Mouse (Mus musculus): ENCODE data around the gene Dcaf11. TPM values are rescaled to one million over a fixed set of nuclear protein-coding genes. Genes with fewer than 3 reads are reported as not detected.

Gene Dcaf11
- polyA plus RNA-seq, 1 experiment from 2014 or later = 85.1 TPM

DNA sequence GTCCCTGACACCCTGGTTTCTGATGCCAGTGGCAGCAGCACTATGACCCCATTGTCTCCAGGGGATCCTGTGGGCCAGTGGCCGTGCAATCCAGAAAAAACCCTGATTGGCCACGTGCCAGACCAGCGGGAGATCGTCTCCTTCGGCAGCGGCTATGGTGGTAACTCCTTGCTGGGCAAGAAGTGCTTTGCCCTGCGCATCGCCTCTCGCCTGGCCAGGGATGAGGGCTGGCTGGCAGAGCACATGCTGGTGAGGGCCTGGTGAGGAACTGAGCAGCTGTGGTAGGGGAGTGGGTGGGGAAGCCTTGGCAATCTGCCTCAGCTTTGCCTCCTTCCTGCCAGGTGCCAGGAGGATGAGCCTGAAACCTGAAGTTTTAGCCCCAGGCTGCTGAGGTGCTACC lies 15.5 kb upstream of the Dcaf11 start:
- H3K4me2 ChIP-seq (ENCODE audit: low read depth) = no peak overlapping the region
- H3K9ac ChIP-seq (ENCODE audit: low read length) = no peak overlapping the region
- no peak overlapping the region for H3K27ac ChIP-seq (ENCODE audit: low read depth, low read length)
- H3K27me3 ChIP-seq (ENCODE audit: control insufficient read depth, insufficient read depth, low read length) = no peaks in the 10 kb centered on the region
- H3K4me1 ChIP-seq (ENCODE audit: control insufficient read depth, insufficient read depth, low read length) = 0 out of 2 replicates have a peak, but pooled peaks cover 6% of the 10 kb centered on the region
- no peak overlapping the region for H3K4me3 ChIP-seq (ENCODE audit: low read depth, low read length)
- no peaks in the 10 kb centered on the region for H3K36me3 ChIP-seq (ENCODE audit: control insufficient read depth, insufficient read depth, low read length)
- WGBS = 90% methylated on average over 9 of the region's 9 CpGs
- DNase-seq (ENCODE audit: low spot score) = no peak
- no peak for ATAC-seq (ENCODE audit: insufficient read depth, low FRiP score, low TSS enrichment)
- H3K9me3 ChIP-seq (ENCODE audit: control insufficient read depth, low read length) = no peaks in the 10 kb centered on the region

DNA sequence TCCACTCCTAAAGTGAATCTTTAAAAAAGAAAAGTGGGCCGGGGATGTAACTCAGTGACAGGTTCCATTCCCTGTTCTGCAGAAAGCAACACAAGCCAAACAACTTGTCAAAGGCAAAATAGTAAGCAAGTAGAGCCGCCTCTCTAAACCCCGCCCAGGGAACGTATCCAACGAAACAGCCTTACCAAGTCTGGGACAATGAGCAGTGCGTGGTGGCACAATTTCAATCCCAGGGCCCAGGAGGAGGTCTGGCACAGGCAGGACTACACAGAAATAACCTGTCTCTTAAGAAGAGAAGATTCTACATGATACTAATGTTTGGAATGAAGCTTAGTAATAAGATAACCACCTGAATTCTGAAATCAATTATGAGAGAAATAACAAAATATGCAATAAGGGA lies 9.6 kb upstream of the Dcaf11 start:
- Histone ChIP-seq H3K4me2 (ENCODE audit: low read depth) (no peak overlapping the region), H3K9me3 (ENCODE audit: control insufficient read depth, low read length) (no peaks in the 10 kb centered on the region), H3K27me3 (ENCODE audit: control insufficient read depth, insufficient read depth, low read length) (no peaks in the 10 kb centered on the region), H3K36me3 (ENCODE audit: control insufficient read depth, insufficient read depth, low read length) (no peaks in the 10 kb centered on the region), H3K27ac (ENCODE audit: low read depth, low read length) (no peak overlapping the region), H3K4me1 (ENCODE audit: control insufficient read depth, insufficient read depth, low read length) (no peaks in the 10 kb centered on the region), H3K9ac (ENCODE audit: low read length) (no peak overlapping the region), H3K4me3 (ENCODE audit: low read depth, low read length) (no peak overlapping the region)
- WGBS = 86% methylated on average over 6 of the region's 6 CpGs
- DNase-seq (ENCODE audit: low spot score) (no peak), ATAC-seq (ENCODE audit: insufficient read depth, low FRiP score, low TSS enrichment) (no peak)

DNA sequence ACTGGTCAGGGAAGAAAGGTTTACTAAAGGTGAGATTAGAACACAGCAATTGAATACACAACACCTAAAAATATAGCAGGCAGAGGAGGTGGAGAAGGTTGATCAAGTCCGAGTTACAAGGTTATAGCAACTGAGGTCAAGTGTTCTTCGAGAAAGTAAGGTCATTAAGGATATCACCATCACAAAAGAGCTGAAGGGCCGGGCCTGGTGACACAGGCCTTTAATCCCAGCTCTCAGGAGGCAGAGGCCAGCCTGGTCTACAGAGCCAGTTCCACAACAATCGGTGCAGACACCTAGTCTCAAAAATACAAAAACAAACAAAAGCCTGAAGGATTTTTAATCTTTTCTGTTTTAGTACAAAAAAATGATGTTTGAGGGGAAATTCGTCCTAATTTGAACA lies 8.5 kb upstream of the Dcaf11 start:
- Histone ChIP-seq H3K9me3 (ENCODE audit: control insufficient read depth, low read length) (no peaks in the 10 kb centered on the region), H3K36me3 (ENCODE audit: control insufficient read depth, insufficient read depth, low read length) (no peaks in the 10 kb centered on the region), H3K4me2 (ENCODE audit: low read depth) (no peak overlapping the region), H3K27me3 (ENCODE audit: control insufficient read depth, insufficient read depth, low read length) (no peaks in the 10 kb centered on the region), H3K4me1 (ENCODE audit: control insufficient read depth, insufficient read depth, low read length) (no peaks in the 10 kb centered on the region), H3K9ac (ENCODE audit: low read length) (no peak overlapping the region), H3K4me3 (ENCODE audit: low read depth, low read length) (no peak overlapping the region), H3K27ac (ENCODE audit: low read depth, low read length) (no peak overlapping the region)
- 59% methylated on average over 5 of the region's 5 CpGs for WGBS
- DNase-seq (ENCODE audit: low spot score) (no peak), ATAC-seq (ENCODE audit: insufficient read depth, low FRiP score, low TSS enrichment) (no peak)

DNA sequence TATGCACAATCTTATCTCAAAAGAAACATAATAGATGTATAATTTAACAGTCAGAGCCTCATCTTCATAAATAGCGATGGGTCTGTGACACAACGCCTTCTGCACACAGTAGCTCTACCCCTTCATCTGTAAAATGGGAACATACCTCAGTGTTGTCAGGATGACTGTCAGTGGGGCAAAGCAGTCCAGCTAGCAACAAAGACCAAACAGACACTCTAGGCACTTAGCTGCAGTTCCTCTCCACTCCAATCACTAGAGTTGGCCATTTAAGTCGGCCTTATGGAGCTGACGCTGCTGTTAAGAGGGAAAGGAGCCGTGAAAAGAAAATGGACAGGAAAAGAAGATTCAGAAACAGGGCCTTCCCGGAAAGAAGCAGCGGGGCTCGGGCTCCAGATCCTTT lies 8.0 kb upstream of the Dcaf11 start:
- Histone ChIP-seq H3K9ac (ENCODE audit: low read length) (no peak overlapping the region), H3K4me1 (ENCODE audit: control insufficient read depth, insufficient read depth, low read length) (no peaks in the 10 kb centered on the region), H3K36me3 (ENCODE audit: control insufficient read depth, insufficient read depth, low read length) (no peaks in the 10 kb centered on the region), H3K9me3 (ENCODE audit: control insufficient read depth, low read length) (no peaks in the 10 kb centered on the region), H3K4me3 (ENCODE audit: low read depth, low read length) (no peak overlapping the region), H3K4me2 (ENCODE audit: low read depth) (no peak overlapping the region), H3K27ac (ENCODE audit: low read depth, low read length) (no peak overlapping the region), H3K27me3 (ENCODE audit: control insufficient read depth, insufficient read depth, low read length) (no peaks in the 10 kb centered on the region)
- DNase-seq (ENCODE audit: low spot score) = no peak
- 95% methylated on average over 8 of the region's 8 CpGs for WGBS
- ATAC-seq (ENCODE audit: insufficient read depth, low FRiP score, low TSS enrichment) = no peak

DNA sequence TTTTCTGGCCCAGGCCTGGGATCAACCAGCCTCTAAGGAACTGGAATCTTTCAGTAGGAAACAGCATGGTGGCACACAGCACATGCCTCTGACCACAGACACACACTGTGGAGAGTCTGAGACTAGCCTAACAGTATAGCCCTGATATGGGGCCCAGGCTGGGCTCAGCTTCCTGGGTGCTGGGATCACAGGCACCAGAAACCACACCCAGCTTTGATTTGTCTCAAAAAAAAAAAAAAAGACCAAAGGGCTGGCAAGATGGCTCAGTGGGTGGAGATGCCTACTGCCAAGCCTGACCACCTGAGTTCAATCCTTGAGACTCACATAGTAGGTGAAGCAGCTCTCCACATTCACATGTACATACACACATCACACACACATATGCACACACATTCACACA lies 5.2 kb upstream of the Dcaf11 start:
- H3K4me1 ChIP-seq (ENCODE audit: control insufficient read depth, insufficient read depth, low read length) = no peaks in the 10 kb centered on the region
- H3K4me3 ChIP-seq (ENCODE audit: low read depth, low read length) = no peak overlapping the region
- no peak for ATAC-seq (ENCODE audit: insufficient read depth, low FRiP score, low TSS enrichment)
- no peak overlapping the region for H3K4me2 ChIP-seq (ENCODE audit: low read depth)
- no peaks in the 10 kb centered on the region for H3K9me3 ChIP-seq (ENCODE audit: control insufficient read depth, low read length)
- no peaks in the 10 kb centered on the region for H3K27me3 ChIP-seq (ENCODE audit: control insufficient read depth, insufficient read depth, low read length)
- no peak overlapping the region for H3K27ac ChIP-seq (ENCODE audit: low read depth, low read length)
- no peak overlapping the region for H3K9ac ChIP-seq (ENCODE audit: low read length)
- no peaks in the 10 kb centered on the region for H3K36me3 ChIP-seq (ENCODE audit: control insufficient read depth, insufficient read depth, low read length)
- DNase-seq (ENCODE audit: low spot score) = no peak

DNA sequence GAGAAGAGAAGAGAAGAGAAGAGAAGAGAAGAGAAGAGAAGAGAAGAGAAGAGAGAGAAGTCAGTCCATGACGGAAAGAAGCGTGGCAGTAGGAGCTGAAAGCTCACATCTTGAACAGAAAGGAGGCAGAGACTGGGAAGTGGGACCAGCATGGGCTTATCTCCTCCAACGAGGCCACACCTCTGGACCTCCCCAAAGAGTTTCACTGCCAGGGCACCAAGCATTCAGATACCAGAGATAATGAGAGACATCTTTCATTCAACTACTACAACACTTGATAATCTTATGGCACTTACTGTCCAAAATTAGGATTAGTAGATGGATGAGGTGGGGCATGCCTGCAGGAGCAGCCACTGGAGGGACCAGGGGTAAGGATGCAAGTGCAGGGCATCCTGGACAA lies 4.0 kb upstream of the Dcaf11 start:
- no peak overlapping the region for H3K4me3 ChIP-seq (ENCODE audit: low read depth, low read length)
- H3K4me2 ChIP-seq (ENCODE audit: low read depth) = no peak overlapping the region
- no peaks in the 10 kb centered on the region for H3K4me1 ChIP-seq (ENCODE audit: control insufficient read depth, insufficient read depth, low read length)
- H3K27me3 ChIP-seq (ENCODE audit: control insufficient read depth, insufficient read depth, low read length) = no peaks in the 10 kb centered on the region
- H3K9me3 ChIP-seq (ENCODE audit: control insufficient read depth, low read length) = no peaks in the 10 kb centered on the region
- no peak overlapping the region for H3K27ac ChIP-seq (ENCODE audit: low read depth, low read length)
- ATAC-seq (ENCODE audit: insufficient read depth, low FRiP score, low TSS enrichment) = no peak
- no peaks in the 10 kb centered on the region for H3K36me3 ChIP-seq (ENCODE audit: control insufficient read depth, insufficient read depth, low read length)
- no peak overlapping the region for H3K9ac ChIP-seq (ENCODE audit: low read length)
- WGBS = 82% methylated on average over 3 of the region's 3 CpGs
- no peak for DNase-seq (ENCODE audit: low spot score)

DNA sequence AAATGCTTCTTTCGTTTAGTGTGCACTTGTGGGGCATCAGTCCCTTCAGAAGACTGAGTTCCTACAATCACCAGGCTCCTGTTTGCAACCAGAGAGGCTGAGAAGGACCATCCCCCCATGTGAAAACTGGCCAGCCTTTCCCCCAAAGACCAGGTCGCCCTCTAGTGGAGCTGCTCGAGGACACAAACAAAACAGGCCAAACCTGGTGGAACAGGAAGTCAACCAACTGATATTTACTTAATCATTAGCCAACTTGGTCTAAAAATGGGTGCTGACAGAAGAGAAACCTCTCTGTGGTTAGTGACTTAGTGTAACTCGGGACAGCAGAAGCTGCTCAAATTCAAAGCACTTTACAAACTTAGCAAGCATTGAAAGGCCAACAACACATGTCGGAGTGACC lies 2.8 kb upstream of the Dcaf11 start:
- Histone ChIP-seq H3K4me3 (ENCODE audit: low read depth, low read length) (no peak overlapping the region), H3K4me1 (ENCODE audit: control insufficient read depth, insufficient read depth, low read length) (peaks cover 5% of the 10 kb centered on the region; the same call in 1 of the 2 replicates), H3K4me2 (ENCODE audit: low read depth) (no peak overlapping the region), H3K36me3 (ENCODE audit: control insufficient read depth, insufficient read depth, low read length) (no peaks in the 10 kb centered on the region), H3K27me3 (ENCODE audit: control insufficient read depth, insufficient read depth, low read length) (no peaks in the 10 kb centered on the region), H3K27ac (ENCODE audit: low read depth, low read length) (no peak overlapping the region), H3K9ac (ENCODE audit: low read length) (no peak overlapping the region), H3K9me3 (ENCODE audit: control insufficient read depth, low read length) (no peaks in the 10 kb centered on the region)
- 26% methylated on average over 5 of the region's 5 CpGs for WGBS
- ATAC-seq (ENCODE audit: insufficient read depth, low FRiP score, low TSS enrichment) = no peak
- DNase-seq (ENCODE audit: low spot score) = peak; percentile 61

DNA sequence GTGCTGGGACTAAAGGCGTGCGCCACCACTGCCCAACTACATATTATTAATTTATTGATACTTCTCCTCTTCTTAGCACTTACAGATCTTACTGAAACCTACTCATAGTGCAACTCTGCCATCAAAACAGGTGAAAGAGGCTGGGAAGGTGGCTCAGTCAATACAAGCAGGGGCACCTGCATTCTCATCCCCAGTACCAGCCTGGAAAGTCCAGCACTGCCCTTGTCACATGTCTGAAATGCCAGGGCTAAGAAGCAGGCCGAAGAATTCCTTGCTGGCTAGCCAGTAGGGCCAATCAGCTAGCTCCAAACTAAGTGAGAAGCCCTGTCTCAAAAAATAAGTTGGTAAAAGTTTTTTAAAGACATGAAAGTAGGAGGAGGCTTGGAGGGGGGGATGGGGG lies 2.2 kb upstream of the Dcaf11 start:
- H3K9ac ChIP-seq (ENCODE audit: low read length) = no peak overlapping the region
- 93% methylated on average over 3 of the region's 3 CpGs for WGBS
- H3K4me3 ChIP-seq (ENCODE audit: low read depth, low read length) = no peak overlapping the region
- H3K4me2 ChIP-seq (ENCODE audit: low read depth) = no peak overlapping the region
- no peaks in the 10 kb centered on the region for H3K9me3 ChIP-seq (ENCODE audit: control insufficient read depth, low read length)
- H3K27me3 ChIP-seq (ENCODE audit: control insufficient read depth, insufficient read depth, low read length) = no peaks in the 10 kb centered on the region
- DNase-seq (ENCODE audit: low spot score) = no peak
- H3K27ac ChIP-seq (ENCODE audit: low read depth, low read length) = no peak overlapping the region
- ATAC-seq (ENCODE audit: insufficient read depth, low FRiP score, low TSS enrichment) = no peak
- H3K36me3 ChIP-seq (ENCODE audit: control insufficient read depth, insufficient read depth, low read length) = no peaks in the 10 kb centered on the region
- peaks cover 5% of the 10 kb centered on the region; the same call in 1 of the 2 replicates for H3K4me1 ChIP-seq (ENCODE audit: control insufficient read depth, insufficient read depth, low read length)

DNA sequence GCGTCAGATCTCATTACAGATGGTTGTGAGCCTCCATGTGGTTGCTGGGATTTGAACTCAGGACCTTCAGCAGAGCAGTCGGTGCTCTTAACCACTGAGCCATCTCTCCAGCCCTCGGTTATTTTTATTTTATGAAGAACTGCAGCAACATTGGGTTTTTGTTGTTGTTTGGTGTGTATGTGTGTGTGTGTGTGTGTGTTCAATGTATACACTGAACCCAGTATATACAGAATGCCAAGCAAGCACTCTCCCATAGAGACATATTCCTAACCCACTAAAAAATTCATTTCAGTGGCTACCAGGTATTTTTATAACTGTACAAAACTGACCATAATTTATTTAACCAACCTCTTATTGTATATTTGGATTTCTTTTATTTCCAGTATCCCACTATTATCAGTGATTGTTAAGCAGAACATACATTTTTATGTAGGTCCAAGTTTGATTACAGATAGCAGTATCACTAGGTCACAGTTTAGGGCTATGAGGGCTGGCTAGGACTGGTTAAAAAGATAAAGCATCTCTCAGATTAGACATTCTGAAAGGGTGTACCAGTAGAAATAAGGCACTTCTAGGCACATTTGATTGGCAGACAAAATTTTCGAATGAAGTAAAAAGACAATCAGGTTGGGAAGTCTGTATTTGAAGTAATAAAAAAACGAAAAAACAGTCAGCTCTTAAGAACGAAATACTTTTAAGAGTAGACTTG lies 912 bp upstream of the Dcaf11 start:
- H3K36me3 ChIP-seq (ENCODE audit: control insufficient read depth, insufficient read depth, low read length) = no peaks in the 10 kb centered on the region
- peaks cover 5% of the 10 kb centered on the region; the same call in 1 of the 2 replicates for H3K4me1 ChIP-seq (ENCODE audit: control insufficient read depth, insufficient read depth, low read length)
- WGBS = 59% methylated on average over 6 of the region's 6 CpGs
- H3K27ac ChIP-seq (ENCODE audit: low read depth, low read length) = no peak overlapping the region
- H3K4me3 ChIP-seq (ENCODE audit: low read depth, low read length) = peak overlapping the region; percentile 42; the same call in 1 of the 2 replicates
- no peak for ATAC-seq (ENCODE audit: insufficient read depth, low FRiP score, low TSS enrichment)
- H3K9ac ChIP-seq (ENCODE audit: low read length) = no peak overlapping the region
- no peaks in the 10 kb centered on the region for H3K9me3 ChIP-seq (ENCODE audit: control insufficient read depth, low read length)
- peak overlapping the region; percentile 47 for H3K4me2 ChIP-seq (ENCODE audit: low read depth)
- H3K27me3 ChIP-seq (ENCODE audit: control insufficient read depth, insufficient read depth, low read length) = no peaks in the 10 kb centered on the region
- DNase-seq (ENCODE audit: low spot score) = no peak
